Mouse (Mus musculus) central nervous system, embryonic 18 days (tissue): ENCODE data around the gene Prr9. TPM values are rescaled to one million over a fixed set of nuclear protein-coding genes. Genes with fewer than 3 reads are reported as not detected.

Experiments used
- polyA plus RNA-seq: library from polyadenylated mRNA; depleted of rRNA; stranded (reverse); fragments of >200 nt; gene quantifications from 2 replicates; pipeline ENCODE4 v1.2.3, GENCODE M21; 2012; rRNA removed

Prr9 gene
- not detected in 2 replicates for polyA plus RNA-seq

GRCm38 (mm10) chr3:92123847-92124246, at the start of gene Prr9:
Prr9 (minus strand) TSS chr3:92123947.

GRCm38 (mm10) chr3:92142644-92143043, 18.9 kb upstream of the Prr9 start, which contains the start of gene Lelp1:
Lelp1 (minus strand) TSS chr3:92142744.

GRCm38 (mm10) chr3:92083042-92083441, 40.7 kb downstream of the Prr9 start, which contains the start of gene Lor:
Lor (minus strand) TSS chr3:92083142.

Other genes with a start within 250 kb of the Prr9 start
- gene Pglyrp3, start 109.4 kb downstream of the Prr9 start, polyA plus RNA-seq = not detected in 2 replicates
- gene Lor, start 40.8 kb downstream of the Prr9 start, polyA plus RNA-seq = 8.1 and 11.7 TPM in 2 replicates
- not detected in 2 replicates for gene Lelp1, start 18.8 kb upstream of the Prr9 start, polyA plus RNA-seq
- not detected in 2 replicates for gene Sprr2a1, start 91.9 kb upstream of the Prr9 start, polyA plus RNA-seq
- gene Sprr2a2, start 92.0 kb upstream of the Prr9 start, polyA plus RNA-seq = 0.68 and 2.1 TPM in 2 replicates
- gene Sprr2a3, start 161.5 kb upstream of the Prr9 start, polyA plus RNA-seq = 0.12 TPM in 1 of 2 replicates, not detected in the other
- not detected in 2 replicates for gene Sprr2b, start 192.7 kb upstream of the Prr9 start, polyA plus RNA-seq
- gene Sprr2d, start 215.2 kb upstream of the Prr9 start, polyA plus RNA-seq = 0.83 TPM in 1 of 2 replicates, not detected in the other
- gene Sprr2e, start 228.2 kb upstream of the Prr9 start, polyA plus RNA-seq = not detected in 2 replicates
- gene Sprr2f, start 241.2 kb upstream of the Prr9 start, polyA plus RNA-seq = not detected in 2 replicates